Mouse (Mus musculus): ENCODE data around the gene Bola1. TPM values are rescaled to one million over a fixed set of nuclear protein-coding genes. Genes with fewer than 3 reads are reported as not detected.
A peak's percentile ranks its signal among the peaks of the same experiment; 100 is the strongest.

The Bola1 gene
- total RNA-seq (2021): 10 to 100 TPM; 20.4 to 23.2 TPM
- long read RNA-seq, experiment 1, transcript Bola1-201 (2 exons, 729 nt): major isoform, 12 of 13 reads
- long read RNA-seq, experiment 1, partial matches to known transcripts: 0 of 13 reads
- long read RNA-seq, experiment 1, other reads (novel, unspliced or antisense): 1 of 13 reads
- long read RNA-seq, experiment 2, transcript Bola1-201 (2 exons, 729 nt): major isoform, 26 of 30 reads
- long read RNA-seq, experiment 2, partial matches to known transcripts: 4 of 30 reads
- long read RNA-seq, experiment 2, other reads (novel, unspliced or antisense): 0 of 30 reads

DNA sequence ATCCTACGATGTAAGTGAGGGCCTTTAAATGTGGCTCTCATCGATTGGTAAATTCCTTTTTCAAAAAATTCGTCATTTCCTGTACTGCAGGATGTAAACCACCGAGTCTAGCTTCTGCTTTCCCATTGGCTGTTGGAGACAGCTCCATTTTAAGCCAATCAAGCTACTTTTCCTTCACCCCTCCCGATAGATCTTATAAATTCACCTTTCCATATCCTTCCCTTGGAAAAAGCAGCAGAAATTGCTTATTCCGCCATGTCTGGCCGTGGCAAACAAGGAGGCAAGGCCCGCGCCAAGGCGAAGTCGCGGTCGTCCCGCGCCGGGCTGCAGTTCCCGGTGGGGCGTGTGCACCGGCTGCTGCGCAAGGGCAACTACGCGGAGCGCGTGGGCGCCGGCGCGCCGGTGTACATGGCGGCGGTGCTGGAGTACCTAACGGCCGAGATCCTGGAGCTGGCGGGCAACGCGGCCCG is at the start of gene Bola1, which contains the start of gene Hist2h2ab:
TSS of gene Bola1 (minus strand) at position 49 of the 470 bp plus-strand sequence.
TSS of gene Hist2h2ab (plus strand) at position 205 of the 470 bp plus-strand sequence.
- DNase-seq (ENCODE audit: low spot score in 2 of 2): peak; percentile 31 to 65

DNA sequence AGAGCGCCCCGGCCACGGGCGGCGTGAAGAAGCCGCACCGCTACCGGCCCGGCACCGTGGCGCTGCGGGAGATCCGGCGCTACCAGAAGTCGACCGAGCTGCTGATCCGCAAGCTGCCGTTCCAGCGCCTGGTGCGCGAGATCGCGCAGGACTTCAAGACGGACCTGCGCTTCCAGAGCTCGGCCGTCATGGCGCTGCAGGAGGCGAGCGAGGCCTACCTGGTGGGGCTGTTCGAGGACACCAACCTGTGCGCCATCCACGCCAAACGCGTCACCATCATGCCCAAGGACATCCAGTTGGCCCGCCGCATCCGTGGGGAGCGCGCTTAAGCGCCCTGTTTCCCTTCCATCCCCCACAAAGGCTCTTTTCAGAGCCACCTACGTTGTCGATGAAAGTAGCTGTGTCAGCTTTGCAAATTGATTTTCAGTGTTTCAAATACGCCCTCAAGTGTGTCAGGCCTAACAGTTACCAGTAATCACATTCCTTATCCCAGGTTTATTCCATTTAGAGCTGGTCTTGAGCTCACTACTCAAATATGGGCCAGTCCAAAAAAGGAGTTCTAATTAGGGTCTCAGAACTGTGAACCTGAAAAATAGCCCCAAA is 49.4 kb upstream of the Bola1 start:
- DNase-seq (ENCODE audit: low spot score in 2 of 2): peak in 1 of 2 experiments; percentile 15

DNA sequence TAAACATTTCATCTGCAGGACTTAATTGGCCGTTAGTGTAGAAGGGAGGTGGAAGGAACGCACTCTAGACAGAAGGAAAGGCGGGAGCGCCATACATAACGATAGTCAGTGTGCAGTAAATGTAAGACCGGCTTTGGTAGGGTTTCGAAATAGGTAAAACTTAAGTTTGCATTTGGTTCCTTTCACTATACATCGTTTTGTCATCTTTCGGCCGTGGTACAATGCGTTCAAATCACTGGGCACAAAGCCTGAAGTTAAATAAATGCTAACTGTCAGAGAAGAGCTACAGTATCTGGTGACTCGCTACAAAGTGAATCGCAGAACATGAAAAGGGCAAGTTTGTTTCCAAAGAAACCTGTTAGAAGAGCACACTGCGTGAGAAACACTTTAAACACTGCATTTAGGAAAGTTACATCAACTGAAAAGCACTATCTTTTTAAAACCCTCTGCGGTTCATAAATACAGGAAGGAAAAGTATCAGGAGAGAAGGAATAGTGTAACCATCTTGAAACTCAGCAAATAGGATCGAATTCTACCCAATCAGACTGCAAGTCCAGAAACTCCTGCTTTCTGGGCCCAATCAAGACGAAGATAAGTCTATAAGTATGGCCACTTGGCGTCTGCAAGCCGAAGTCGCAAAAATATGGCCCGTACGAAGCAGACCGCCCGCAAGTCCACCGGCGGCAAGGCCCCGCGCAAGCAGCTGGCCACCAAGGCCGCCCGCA is 48.7 kb upstream of the Bola1 start, which contains the start of gene Hist2h3b:
TSS of gene Hist2h3b (plus strand) at position 604 of the 725 bp plus-strand sequence.
- peak; percentile 58 to 78 for DNase-seq (ENCODE audit: low spot score in 2 of 2)

DNA sequence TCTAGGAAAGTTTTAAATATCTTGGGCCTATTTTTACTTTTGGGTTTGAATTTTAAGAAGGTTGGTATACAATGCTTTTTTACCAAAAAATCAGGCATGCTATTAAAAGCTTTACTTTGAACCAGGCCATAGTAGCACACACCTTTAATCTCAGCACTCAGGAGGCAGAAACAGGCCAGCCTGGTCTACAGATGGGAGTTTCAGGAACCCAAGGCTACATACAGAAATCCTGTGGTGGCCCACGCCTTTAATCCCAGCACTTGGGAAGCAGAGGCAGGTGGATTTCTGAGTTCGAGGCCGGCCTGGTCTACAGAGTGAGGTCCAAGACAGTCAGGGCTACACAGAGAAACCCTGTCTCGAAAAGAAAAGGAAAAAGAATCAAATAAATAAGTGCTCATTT is 48.0 kb upstream of the Bola1 start:
- DNase-seq (ENCODE audit: low spot score in 2 of 2): no peak

DNA sequence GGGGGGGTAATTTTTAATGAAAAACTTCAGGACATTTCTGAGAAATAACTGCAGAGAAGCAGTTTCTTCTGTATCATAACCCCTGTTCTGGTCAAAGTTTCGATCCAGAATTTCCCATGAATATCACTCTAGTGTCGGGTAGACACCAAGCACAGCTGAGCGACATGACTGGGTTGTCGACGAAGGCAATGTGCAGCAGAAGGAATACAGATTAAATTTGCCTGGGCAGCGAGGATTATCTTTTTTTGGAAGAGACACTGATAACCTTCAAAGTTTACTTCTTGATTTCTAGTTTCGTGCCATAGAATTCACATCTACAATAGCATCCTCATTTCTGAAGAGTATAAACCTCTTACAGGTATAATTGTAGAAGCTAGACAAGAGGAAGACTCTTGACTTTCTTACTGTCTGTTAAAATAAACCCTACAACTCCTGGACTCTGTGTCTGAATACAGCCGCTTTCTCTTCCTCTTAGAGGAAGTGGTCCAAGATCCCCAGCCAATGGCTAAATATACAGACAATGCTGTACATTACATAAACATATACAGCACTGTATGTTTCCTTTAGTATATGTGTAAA is 46.7 kb upstream of the Bola1 start:
- no peak for DNase-seq (ENCODE audit: low spot score in 2 of 2)

DNA sequence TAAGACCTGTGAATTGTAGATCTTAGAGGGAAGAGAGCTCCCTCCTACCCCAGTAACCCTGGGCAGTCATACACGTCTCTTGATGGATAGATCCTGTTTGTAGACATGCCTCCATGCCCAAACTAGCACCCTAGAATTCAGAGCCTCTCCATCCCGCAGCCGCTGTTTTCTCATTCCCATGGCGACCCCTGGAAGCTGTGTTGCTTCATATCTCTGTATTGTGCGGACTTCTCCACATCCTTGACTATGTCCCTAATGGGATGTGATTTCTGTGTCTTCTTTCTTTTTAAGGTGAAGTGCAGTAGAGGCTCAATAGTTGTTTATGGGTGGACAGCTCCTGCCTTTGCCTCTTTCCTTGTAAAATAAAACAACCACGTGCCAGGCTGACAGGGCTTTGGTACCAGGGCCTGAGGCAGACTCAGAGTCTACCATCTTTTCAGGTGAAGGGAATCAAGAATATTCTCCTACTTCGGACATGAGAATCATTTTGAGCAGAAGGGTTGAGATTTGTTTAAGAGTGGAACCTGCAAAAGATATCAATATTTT is 45.0 kb upstream of the Bola1 start:
- no peak for DNase-seq (ENCODE audit: low spot score in 2 of 2)

DNA sequence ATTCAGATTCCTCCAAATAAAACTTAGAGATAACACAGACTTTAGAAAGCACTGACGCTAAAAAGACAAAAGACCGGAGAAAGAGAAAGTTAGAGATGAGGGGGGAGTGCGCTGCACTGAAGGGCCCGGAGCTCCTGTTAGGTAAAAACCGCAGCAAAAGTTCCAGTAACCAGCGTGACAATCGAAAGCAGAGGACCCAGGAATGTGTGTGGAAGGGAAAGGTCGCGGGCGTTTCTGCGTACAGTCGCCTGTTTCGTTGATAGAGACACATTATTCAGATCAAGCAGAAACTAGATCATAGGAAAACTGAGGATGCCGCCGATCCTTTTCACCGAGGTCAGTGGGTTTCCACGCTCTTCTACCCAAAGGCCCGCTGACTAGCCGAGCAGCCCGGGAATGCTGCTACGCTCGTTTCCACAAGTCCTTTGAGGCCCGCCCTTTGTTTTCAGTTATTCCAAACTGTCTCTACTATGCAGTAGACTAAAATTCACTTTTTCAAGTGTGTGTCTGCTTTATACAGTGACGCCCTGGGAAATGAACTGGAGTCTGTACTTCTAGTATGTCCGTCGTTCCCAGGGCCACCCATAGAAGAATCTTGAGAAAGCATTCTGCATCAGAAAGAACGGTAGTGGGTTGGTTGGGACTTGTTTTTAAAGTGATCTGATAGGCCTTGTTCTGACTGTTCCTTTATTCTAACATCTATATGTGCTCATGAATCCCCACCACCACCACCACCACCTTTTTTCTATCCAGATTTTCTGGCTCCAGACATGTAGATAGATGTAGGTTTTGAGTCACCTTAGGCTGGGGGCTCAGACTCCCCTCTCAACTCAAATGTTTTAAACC is 44.3 kb upstream of the Bola1 start:
- DNase-seq (ENCODE audit: low spot score in 2 of 2): peak in 1 of 2 experiments; percentile 47

DNA sequence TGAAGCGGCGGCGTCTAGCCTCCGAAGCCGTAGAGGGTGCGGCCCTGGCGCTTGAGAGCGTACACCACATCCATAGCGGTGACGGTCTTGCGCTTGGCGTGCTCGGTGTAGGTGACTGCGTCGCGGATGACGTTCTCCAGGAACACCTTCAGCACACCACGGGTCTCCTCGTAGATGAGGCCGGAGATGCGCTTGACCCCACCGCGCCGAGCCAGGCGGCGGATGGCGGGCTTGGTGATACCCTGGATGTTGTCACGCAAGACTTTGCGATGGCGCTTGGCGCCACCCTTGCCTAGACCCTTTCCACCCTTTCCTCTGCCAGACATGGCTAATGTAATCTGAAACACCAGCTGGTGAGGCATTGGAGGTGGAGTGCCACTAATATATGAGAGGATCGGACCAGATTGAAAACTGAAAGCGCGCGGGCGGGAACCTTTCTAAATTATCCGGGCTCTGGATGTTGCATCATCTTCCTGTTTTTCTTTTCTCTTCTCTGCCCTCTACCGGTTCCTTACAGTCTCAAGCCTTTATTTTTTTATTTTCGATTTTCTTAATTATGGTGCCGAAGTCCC is 43.6 kb upstream of the Bola1 start, which contains the start of gene Hist2h4:
TSS of gene Hist2h4 (minus strand) at position 333 of the 572 bp plus-strand sequence.
- DNase-seq (ENCODE audit: low spot score in 2 of 2): peak; percentile 83 to 92

DNA sequence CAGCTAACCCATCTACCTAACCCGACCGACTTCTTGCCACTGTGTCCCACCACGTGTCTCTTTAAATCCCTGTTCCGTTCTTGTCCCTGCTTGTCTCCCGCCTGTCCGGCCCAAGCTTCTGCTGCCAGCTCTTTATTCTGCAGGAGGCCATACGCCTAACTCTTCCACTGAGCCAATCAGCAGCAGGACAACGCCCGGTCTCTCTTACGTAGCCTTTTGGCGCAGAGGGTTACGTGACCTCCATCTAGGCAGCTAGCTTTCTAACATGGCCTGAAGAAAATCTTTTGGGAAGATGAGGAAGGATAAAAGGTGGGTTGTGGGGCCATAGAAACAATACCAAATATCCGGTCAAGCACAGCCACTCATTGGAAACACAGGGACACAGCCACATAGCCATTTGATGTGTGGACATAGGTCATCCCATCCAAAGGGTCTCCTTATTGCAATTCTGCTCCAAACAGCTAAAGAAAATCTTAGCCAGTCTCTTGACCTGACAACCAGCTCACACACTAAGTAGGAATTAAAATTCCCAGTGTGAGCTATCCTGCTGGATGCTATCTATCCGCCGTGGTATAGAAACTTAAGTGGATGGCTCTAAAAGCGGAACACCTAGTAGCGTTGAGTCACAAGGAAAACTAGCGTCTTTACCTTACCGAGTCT is 42.8 kb upstream of the Bola1 start:
- DNase-seq (ENCODE audit: low spot score in 2 of 2): peak; percentile 49 to 82

DNA sequence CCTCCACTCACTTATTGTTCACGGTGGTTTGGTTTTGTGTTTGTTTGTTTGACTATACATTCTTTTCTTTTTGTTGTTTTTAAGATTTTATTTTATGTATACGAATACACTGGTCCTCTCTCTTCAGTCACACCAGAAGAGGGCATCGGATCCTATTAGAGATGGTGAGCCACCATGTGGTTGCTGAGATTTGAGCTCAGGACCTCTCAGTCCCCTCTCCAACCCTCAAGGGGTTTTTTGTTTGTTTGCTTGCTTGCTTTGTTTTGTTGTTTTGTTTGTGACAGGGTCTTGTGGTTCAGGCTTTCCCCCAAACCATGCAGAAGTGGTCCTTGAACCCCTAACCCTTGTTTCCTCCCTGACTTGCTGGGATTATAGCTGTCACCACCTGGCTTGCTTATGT is 42.1 kb upstream of the Bola1 start:
- DNase-seq (ENCODE audit: low spot score in 2 of 2): no peak

DNA sequence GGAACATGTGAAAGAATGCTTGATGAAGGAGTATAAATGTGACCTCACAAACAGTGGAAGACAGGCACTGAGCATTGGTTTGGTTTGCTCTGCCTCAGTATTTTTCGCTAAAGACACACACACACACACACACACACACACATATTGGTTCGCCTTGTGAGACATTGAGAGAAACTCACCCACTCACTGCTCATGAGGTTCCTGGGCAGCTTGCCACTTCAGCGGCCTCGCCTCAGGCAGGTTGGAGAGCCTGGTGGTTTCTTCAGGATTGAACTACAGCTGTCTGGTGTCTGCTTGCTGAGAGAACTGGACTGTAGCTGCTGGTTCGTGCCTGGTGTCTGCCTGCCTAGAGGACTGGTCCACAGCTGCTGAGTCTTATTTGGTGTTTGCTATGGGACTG is 40.7 kb upstream of the Bola1 start:
- no peak for DNase-seq (ENCODE audit: low spot score in 2 of 2)

DNA sequence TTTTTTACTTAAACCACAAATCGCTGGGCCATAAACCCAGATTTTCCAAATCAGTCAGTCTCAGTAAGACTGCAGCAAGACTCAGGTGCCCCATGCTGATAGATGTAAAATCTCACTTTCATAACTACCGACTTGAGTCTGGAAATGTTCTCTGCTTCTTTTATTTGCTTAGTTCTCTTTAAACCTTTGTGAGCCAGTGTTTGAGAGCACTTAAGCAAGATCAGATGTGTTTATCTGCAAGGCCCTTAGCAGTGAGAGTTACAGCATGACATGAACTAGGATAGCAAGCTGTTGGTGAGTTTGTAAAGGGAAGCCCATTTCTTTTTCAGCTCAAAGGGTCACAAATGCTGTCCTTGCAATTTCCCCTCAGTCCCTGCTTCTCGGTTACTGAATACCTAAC is 37.7 kb upstream of the Bola1 start:
- DNase-seq (ENCODE audit: low spot score in 2 of 2): no peak

DNA sequence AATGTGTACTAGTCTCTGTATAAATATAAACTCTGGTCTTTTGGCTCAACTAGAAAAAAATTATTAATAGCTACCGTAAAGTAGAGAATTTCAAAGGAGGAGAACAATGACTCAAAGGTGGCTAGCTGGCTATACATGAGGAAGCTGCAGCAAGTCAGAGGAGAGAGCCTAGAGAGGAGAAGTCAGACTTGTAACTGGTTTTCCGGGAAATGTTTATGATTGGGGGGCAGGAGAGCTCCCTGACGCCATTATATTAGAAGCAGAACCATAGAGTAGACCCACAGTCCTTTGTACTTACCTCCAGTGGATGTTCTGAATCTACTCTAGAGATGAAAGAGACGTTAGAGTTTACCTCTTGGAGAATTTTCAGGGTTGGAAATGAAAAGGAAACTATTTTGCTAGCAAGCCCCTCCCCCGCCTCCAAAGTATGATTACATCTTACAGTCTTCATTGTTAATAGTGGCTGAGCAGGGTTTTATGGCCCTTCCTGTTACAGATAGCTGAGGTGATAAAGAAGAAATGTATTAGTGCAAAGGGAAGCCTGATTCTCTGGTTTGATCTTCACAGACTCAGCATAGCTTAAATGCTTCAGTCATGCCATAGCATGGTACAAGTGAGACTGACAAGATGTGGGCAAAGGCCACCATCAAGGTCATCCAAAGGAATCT is 36.6 kb upstream of the Bola1 start:
- no peak for DNase-seq (ENCODE audit: low spot score in 2 of 2)

DNA sequence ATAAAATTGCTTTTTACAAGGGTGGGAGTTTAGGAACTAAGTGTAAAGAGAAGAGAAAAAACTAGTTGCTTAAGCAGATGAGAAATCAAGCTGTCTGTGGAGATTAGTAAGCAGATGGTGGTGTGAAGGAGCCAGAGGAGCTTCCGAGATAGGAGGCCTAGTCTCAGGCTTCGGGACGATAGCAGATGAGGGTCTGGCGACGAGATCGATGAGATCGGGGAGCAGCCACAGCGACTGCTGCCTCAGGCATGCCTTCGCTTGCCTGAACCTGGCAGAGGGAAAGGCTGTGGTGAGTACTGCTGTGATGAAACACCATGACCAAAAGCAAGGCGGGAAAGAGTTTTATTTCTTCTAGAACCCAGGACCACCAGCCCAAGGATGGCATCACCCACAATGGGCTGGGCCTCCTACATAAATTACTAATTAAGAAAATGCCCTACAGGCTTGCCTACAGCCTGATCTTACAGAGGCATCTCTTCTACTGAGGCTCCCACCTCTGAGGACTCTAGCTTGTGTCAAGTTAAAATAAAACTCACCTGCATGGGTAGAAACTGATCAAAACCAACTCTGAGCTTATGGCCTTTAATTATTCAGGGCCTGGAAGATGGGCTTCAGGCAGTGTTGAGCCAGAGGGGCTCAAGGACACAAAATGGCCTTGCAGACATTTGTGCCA is 35.3 kb upstream of the Bola1 start:
- DNase-seq (ENCODE audit: low spot score in 2 of 2): no peak

DNA sequence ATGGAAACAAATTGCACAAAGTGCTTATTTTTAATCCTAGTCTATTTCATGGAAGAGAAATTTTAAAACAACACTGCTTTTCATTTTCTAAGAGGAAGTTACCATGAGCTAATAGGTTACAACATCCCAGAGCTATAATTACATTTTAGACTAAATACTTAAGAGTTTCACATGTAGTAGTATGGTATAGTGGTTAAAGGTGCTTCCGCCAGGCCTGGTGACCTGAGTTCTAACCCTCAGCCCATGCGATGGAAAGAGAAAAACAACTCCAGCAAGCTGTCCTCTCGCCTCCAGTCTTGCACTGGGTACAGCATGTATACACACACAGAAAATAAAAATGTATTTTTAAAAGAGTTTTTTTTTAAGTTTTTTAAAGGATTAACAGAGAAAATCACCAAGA is 32.3 kb upstream of the Bola1 start:
- DNase-seq (ENCODE audit: low spot score in 2 of 2): no peak

DNA sequence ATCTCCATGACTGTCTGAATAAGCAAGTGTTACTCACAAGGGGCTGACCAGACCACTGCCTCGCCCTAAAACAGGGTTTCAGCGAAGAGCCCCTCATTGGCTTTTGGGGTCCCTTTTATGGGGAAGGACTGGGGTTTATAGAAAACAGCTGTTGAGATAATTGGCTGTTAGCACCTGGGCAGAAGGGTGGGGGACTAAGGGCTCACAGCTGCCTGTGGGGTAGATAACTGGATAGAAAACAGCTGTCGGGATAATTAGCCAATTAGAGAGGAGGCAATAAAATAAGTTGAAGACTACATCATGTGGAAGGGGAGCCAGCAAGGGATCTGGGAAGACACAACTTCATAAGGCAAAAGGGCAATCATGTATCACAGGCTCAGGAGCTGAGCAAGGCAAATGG is 31.4 kb upstream of the Bola1 start:
- DNase-seq (ENCODE audit: low spot score in 2 of 2): no peak

DNA sequence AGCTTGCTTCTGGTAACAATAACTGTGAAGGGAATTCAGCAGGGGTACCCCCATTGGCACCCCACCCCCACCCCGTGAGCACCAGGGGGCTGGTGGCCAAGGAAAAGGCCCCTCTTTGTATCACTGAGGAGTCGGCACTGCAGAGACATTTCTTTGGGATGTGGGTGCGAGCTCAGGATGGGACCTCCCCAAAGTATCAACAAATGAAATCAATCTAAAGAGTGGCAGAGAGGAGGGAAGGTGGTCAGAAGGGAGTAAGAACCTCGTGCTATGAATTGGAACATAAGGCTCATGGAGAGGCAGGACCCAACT is 29.5 kb upstream of the Bola1 start:
- no peak for DNase-seq (ENCODE audit: low spot score in 2 of 2)
